Mouse (Mus musculus): ENCODE data around the gene Rgs6. TPM values are rescaled to one million over a fixed set of nuclear protein-coding genes. Genes with fewer than 3 reads are reported as not detected.
A peak's percentile ranks its signal among the peaks of the same experiment; 100 is the strongest.

The Rgs6 gene
- total and polyA plus RNA-seq, 3 experiments, result 7.3 to 12.6 (median 10.2) TPM

DNA sequence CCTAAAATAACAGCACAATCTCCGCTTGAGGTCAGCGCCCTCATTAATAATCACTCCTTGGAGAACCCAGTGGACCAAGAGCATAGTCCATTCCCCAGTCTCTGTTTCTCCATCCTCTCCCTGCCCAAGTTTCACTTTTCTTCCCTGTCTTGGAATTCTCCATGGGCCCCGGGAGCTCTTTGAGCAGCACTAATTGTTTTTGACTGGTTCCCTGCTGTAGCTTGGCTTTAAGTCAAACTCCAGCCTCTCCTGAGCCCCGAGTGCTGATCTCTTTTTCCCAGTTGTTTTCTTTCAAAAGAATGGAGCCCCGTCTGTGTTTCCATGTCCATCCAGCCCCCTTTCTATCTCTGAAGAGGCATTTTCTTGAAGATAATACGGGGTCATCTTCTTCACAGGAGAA lies 12.3 kb downstream of the Rgs6 start:
- intact Hi-C loops (cut with DNase I), result no loop called here
- H3K36me3 ChIP-seq (ENCODE audit: control insufficient read depth, insufficient read depth, low read length), result no peaks in the 10 kb centered on the region
- no peaks in the 10 kb centered on the region for H3K27me3 ChIP-seq (ENCODE audit: control insufficient read depth, insufficient read depth, low read length)
- no peak for DNase-seq
- no peaks in the 10 kb centered on the region; the same call in 1 of the 2 replicates for H3K4me1 ChIP-seq (ENCODE audit: control insufficient read depth, insufficient read depth, low read length)
- H3K79me2 ChIP-seq (replicated peaks; ENCODE audit: control insufficient read depth, insufficient read depth, low read length), result no peaks in the 10 kb centered on the region
- H3K4me3 ChIP-seq, result no peak overlapping the region
- 68% methylated on average over 6 of the region's 6 CpGs for WGBS
- TF ChIP-seq POLR2A (IDR thresholded peaks at IDR 0.05; ENCODE audit: insufficient read depth, low read depth, low read length), result no peak
- TF ChIP-seq EP300 (IDR thresholded peaks at IDR 0.05; ENCODE audit: insufficient read depth, low read depth, low read length), result no peak
- TF ChIP-seq CTCF (IDR thresholded peaks at IDR 0.05), result no peak
- H3K27ac ChIP-seq, result no peak overlapping the region
- no peak overlapping the region for H3K9ac ChIP-seq (ENCODE audit: low read depth, low read length)

DNA sequence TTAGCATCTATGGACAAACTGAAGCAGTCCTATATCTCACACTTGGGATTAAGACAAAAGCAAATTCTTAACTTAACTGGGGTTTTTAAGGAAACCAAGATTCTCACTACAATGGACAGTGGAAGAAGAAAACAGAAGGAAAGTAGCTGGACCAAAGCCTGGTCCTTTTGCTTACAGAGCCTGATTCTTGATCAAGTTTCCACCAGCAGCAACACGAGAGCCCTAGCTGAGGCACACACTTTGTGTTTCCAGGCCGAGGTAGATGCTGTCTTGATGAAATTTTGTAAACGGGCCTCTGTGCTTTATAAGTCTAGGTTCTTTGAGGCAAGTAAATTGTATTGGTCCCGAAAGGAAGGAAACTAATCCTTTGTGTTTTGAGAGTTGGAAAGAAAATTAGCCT lies 14.7 kb downstream of the Rgs6 start:
- intact Hi-C loops (cut with DNase I), result no loop called here
- Histone ChIP-seq H3K4me3 (no peak overlapping the region), H3K9ac (ENCODE audit: low read depth, low read length) (no peak overlapping the region), H3K27ac (no peak overlapping the region), H3K27me3 (ENCODE audit: control insufficient read depth, insufficient read depth, low read length) (no peaks in the 10 kb centered on the region), H3K4me1 (ENCODE audit: control insufficient read depth, insufficient read depth, low read length) (no peaks in the 10 kb centered on the region; the same call in 1 of the 2 replicates), H3K79me2 (replicated peaks; ENCODE audit: control insufficient read depth, insufficient read depth, low read length) (no peaks in the 10 kb centered on the region), H3K36me3 (ENCODE audit: control insufficient read depth, insufficient read depth, low read length) (no peaks in the 10 kb centered on the region)
- 83% methylated on average over 4 of the region's 4 CpGs for WGBS
- DNase-seq, result no peak
- TF ChIP-seq CTCF (IDR thresholded peaks at IDR 0.05) (no peak), POLR2A (IDR thresholded peaks at IDR 0.05; ENCODE audit: insufficient read depth, low read depth, low read length) (no peak), EP300 (IDR thresholded peaks at IDR 0.05; ENCODE audit: insufficient read depth, low read depth, low read length) (no peak)

DNA sequence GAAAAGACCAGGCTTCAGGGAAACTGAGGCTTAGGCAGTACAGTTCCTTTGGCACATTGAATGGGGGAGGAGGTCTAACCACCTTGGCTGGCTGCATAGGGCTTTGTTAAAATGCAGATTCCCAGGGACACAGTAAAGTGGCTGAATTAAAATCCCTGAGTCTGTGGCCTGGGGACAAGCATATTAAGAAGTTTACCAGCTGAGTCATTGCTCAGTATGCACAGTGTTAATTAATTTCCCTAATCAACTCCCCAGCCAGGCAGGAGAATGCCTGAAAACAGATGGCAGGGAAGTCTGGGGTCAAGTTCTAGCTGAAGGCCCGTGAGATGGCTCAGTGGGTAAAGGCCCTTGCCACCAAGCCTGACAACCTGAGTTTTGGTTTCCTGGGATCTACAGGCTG lies 15.2 kb downstream of the Rgs6 start:
- TF ChIP-seq EP300 (IDR thresholded peaks at IDR 0.05; ENCODE audit: insufficient read depth, low read depth, low read length) (no peak), POLR2A (IDR thresholded peaks at IDR 0.05; ENCODE audit: insufficient read depth, low read depth, low read length) (no peak), CTCF (IDR thresholded peaks at IDR 0.05) (no peak)
- Histone ChIP-seq H3K27me3 (ENCODE audit: control insufficient read depth, insufficient read depth, low read length) (no peaks in the 10 kb centered on the region), H3K9ac (ENCODE audit: low read depth, low read length) (no peak overlapping the region), H3K27ac (no peak overlapping the region), H3K79me2 (replicated peaks; ENCODE audit: control insufficient read depth, insufficient read depth, low read length) (no peaks in the 10 kb centered on the region), H3K36me3 (ENCODE audit: control insufficient read depth, insufficient read depth, low read length) (no peaks in the 10 kb centered on the region), H3K4me3 (no peak overlapping the region), H3K4me1 (ENCODE audit: control insufficient read depth, insufficient read depth, low read length) (no peaks in the 10 kb centered on the region; the same call in 1 of the 2 replicates)
- 81% methylated on average over 1 of the region's 1 CpGs for whole genome bisulfite sequencing
- intact Hi-C loops (cut with DNase I), result no loop called here
- DNase-seq, result no peak

DNA sequence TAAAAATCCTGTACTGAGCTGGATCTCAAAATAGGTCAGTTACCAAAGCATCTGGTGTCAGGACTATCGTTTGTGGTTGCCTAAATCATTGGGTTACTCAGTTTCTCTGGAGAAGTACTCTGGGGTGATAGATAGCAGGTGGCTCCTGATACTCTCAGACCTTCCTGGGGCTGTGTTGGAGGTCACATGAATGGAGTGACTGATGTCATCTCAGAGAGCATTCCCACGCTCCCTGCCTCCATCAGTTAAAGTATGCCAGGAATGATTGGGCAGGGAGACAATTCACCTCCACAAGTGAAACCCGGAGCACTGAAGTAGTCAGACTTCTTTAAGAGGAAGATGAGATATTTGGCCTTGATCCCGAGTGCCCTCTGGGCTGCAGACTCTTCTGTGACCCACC lies 15.9 kb downstream of the Rgs6 start:
- WGBS, result 25% methylated on average over 4 of the region's 4 CpGs
- Histone ChIP-seq H3K4me3 (no peak overlapping the region), H3K4me1 (ENCODE audit: control insufficient read depth, insufficient read depth, low read length) (no peaks in the 10 kb centered on the region; the same call in 1 of the 2 replicates), H3K27me3 (ENCODE audit: control insufficient read depth, insufficient read depth, low read length) (no peaks in the 10 kb centered on the region), H3K9ac (ENCODE audit: low read depth, low read length) (no peak overlapping the region), H3K36me3 (ENCODE audit: control insufficient read depth, insufficient read depth, low read length) (no peaks in the 10 kb centered on the region), H3K79me2 (replicated peaks; ENCODE audit: control insufficient read depth, insufficient read depth, low read length) (no peaks in the 10 kb centered on the region), H3K27ac (no peak overlapping the region)
- intact Hi-C loops (cut with DNase I), result no loop called here
- no peak for TF ChIP-seq POLR2A (IDR thresholded peaks at IDR 0.05; ENCODE audit: insufficient read depth, low read depth, low read length)
- no peak for TF ChIP-seq EP300 (IDR thresholded peaks at IDR 0.05; ENCODE audit: insufficient read depth, low read depth, low read length)
- TF ChIP-seq CTCF (IDR thresholded peaks at IDR 0.05), result no peak
- no peak for DNase-seq

DNA sequence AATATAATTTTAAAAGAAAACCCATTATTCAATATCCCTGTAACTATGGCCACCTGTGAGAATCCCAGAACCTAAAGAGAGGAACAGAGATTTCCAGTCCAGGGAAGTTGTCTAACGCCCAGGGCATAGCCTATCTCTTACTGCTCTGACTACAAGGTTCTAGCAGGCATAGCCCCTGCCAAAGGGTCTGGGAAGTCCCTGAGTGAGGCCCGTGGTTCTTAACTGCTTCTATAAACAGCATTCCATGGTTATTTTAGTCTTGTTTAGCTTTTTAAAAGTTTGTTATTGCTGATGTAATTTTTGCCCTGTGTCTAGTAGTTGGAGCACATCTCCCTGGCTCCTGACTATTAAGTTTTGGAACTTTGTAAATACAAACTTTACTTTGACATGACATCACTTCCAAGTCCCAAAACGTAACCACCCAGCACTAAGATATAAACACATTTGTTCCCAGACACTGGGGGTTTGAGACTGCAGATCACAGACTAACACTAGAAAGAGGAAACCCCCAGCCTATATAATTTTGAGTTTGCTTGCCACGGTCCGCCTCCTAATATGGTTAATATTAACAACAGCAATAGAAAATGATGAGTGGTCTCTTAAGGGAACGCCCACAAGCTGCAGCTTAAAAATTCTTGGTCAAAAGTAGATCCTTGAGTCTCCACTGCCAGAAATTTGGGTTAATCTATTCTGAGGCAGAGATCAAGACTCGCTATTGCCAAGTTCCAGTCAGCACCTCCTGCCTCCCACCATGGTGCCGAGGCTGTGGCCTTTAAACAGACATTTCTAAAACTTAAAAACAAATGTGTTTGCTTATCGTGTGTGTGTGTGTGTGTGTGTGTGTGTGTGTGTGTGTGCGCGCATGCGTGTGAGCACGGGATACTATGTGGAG lies 24.9 kb downstream of the Rgs6 start:
- Histone ChIP-seq H3K4me3 (no peak overlapping the region), H3K27ac (no peak overlapping the region), H3K4me1 (ENCODE audit: control insufficient read depth, insufficient read depth, low read length) (no peaks in the 10 kb centered on the region), H3K79me2 (replicated peaks; ENCODE audit: control insufficient read depth, insufficient read depth, low read length) (no peaks in the 10 kb centered on the region), H3K36me3 (ENCODE audit: control insufficient read depth, insufficient read depth, low read length) (no peaks in the 10 kb centered on the region), H3K27me3 (ENCODE audit: control insufficient read depth, insufficient read depth, low read length) (no peaks in the 10 kb centered on the region), H3K9ac (ENCODE audit: low read depth, low read length) (no peak overlapping the region)
- no peak for TF ChIP-seq CTCF (IDR thresholded peaks at IDR 0.05)
- TF ChIP-seq EP300 (IDR thresholded peaks at IDR 0.05; ENCODE audit: insufficient read depth, low read depth, low read length), result no peak
- TF ChIP-seq POLR2A (IDR thresholded peaks at IDR 0.05; ENCODE audit: insufficient read depth, low read depth, low read length), result no peak
- 57% methylated on average over 13 of the region's 13 CpGs for WGBS
- intact Hi-C loops (cut with DNase I), result loop anchor here (10.0 kb wide), 2 partner anchors 332 to 402 kb away; no protein-coding TSS in a partner anchor
- peak in 1 of 2 experiments; percentile 37 for DNase-seq

DNA sequence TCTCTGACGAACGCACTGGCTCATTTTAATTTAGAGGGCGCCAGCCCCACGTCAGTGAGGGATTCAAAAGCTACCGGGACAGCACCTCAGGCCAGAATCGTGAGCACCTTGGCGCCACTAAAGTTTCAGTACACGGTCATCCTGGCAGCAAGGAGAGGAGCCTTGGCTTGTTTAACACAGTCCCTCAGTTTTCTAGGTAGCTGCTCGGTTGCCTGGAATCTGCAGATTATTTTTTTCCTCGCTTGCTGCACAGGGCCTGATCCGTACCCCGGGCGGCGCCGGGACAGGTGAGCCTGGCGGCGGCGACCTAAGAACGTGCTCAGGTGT lies 28.4 kb downstream of the Rgs6 start:
- H3K79me2 ChIP-seq (replicated peaks; ENCODE audit: control insufficient read depth, insufficient read depth, low read length), result no peaks in the 10 kb centered on the region
- H3K9ac ChIP-seq (ENCODE audit: low read depth, low read length), result peak overlapping the region; percentile 62
- H3K27ac ChIP-seq, result peak overlapping the region; percentile 68
- DNase-seq, result peak in 1 of 2 experiments; percentile 14
- TF ChIP-seq POLR2A (IDR thresholded peaks at IDR 0.05; ENCODE audit: insufficient read depth, low read depth, low read length) (no peak), EP300 (IDR thresholded peaks at IDR 0.05; ENCODE audit: insufficient read depth, low read depth, low read length) (no peak), CTCF (IDR thresholded peaks at IDR 0.05) (no peak)
- no peaks in the 10 kb centered on the region for H3K27me3 ChIP-seq (ENCODE audit: control insufficient read depth, insufficient read depth, low read length)
- intact Hi-C loops (cut with DNase I), result loop anchor here (10.0 kb wide), 2 partner anchors 328 to 398 kb away; no protein-coding TSS in a partner anchor
- H3K4me1 ChIP-seq (ENCODE audit: control insufficient read depth, insufficient read depth, low read length), result no peaks in the 10 kb centered on the region
- WGBS, result 4% methylated on average over 19 of the region's 19 CpGs
- peak overlapping the region; percentile 64 for H3K4me3 ChIP-seq
- no peaks in the 10 kb centered on the region for H3K36me3 ChIP-seq (ENCODE audit: control insufficient read depth, insufficient read depth, low read length)

All from heart, adult 2 months (tissue).